Mouse (Mus musculus) urinary bladder, adult 2 months (tissue): Measurements from ENCODE around the gene Myrf. TPM values are rescaled to one million over a fixed set of nuclear protein-coding genes. Genes with fewer than 3 reads are reported as not detected.

Experiments used
- DNase-seq: peaks from one replicate; pipeline ENCODE4 v3.0.0; 2022; ENCODE audit warnings: low spot score
- polyA plus RNA-seq: library from polyadenylated mRNA; depleted of rRNA; stranded (reverse); fragments of >200 nt; gene quantifications from 2 replicates; pipeline ENCODE4 v1.2.3, GENCODE M21; 2012

Gene Myrf
- polyA plus RNA-seq, 1 experiment: 4.3 TPM

DNA sequence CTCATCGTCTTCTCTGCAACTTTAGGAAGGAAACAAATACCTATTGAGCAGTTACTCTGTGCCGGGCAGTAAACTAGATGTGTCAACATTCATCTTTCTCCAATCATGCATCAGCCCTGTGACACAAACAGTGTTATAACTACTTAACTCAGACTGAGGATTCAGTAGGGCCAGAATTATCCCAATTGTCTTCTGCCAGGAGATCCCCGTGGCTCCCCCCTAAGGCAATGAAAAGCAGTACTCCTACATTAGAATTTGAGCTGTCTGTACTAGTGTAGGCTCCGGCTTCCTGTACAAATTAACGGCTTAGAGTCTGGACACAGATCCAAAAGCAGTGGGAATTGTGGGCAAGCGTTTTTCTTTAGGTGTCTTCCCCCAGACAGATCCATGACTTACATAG lies 35.5 kb downstream of the Myrf start:
- DNase-seq: no peak

DNA sequence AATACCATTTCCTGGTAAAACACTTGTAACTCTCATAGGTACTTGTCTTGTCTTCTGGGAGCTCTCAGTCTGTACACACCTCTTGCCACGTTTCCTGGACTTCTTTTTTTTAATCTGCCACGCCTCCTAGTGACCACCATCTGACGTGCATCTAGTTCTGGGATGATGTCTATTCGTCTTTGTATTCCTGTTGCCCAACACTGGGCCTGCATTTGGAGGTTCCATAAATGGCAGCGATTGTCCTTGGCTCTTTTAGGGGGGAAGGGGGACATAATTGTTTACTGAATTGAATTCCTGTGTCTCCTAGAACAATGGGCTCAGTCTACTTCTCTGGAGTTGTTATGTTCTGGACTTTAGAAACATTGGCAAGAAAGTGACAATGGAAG lies 35.9 kb downstream of the Myrf start:
- no peak for DNase-seq

DNA sequence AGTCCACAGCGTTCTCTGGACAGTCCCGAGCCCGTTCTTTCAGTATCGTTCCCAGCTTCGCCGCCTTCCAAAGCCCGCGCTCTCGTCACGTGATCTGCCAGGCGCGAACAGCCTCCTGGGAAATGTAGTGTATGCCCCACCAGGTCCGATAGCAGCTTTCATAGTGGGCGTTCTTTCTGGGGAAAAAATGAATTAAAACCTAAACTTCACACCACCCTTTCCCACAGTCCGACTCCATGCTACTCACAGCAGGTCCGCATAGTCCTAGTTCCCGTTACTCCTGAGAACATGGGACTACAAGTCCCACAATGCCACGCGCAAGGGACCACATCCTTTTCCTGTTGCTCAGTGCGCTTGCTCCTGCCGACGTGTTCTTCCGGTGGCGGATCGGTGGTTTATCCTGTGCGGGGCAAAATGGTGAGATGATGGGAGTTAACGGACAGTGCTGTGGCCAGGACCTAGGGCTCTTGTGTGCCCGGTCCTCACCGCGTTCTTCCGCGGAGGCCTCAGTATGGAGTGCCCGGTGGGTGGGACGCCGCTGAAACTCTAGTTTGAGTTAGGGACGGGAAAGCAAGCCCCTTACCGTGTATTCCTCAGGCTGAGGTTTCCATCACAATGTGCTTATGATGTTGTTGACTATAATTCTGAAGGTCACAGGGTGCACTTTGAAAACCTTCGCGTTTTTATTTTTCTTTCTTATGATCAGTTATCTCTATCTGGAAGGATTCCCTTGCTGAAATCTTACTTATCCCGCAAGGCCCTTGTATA lies 36.5 kb downstream of the Myrf start, which contains the start of the genes Tmem258 and Fen1:
TSS of gene Tmem258 (plus strand) at position 167 of the 768 bp plus-strand sequence.
TSS of gene Fen1 (minus strand) at position 322 of the 768 bp plus-strand sequence.
- DNase-seq: peak; percentile 90

DNA sequence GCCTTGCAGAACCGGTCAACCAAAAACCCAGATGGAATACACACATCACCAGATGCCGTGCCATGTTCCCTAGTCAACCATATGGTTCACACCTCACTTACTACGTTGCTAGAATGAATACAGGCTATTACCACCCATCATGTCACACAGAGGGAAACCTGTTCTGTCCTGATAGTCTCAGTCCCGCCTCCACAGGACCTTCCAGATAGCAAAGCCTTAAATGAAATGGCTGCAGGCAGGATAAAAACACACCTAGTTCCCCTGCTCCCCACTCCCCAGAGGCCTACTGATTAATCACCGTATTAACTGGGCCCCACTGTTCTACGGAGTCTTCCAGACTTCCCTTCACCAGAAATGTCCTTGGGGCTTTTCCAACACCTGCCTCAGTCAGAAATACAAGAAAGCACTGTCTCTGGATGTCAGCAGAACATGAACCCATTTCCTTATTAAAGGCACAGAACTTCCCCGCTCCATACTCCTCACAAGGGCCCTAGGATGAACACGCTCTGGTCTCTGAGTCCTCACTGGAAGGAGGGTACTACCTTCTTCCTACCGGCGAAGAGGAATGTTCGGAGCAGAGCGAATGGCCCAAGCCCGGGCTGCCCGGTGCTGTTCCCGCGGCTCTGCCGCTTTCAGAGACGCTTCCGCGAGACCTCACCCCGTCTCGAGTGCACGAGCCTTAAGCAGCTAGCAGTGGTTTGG lies 37.3 kb downstream of the Myrf start:
- DNase-seq: no peak

DNA sequence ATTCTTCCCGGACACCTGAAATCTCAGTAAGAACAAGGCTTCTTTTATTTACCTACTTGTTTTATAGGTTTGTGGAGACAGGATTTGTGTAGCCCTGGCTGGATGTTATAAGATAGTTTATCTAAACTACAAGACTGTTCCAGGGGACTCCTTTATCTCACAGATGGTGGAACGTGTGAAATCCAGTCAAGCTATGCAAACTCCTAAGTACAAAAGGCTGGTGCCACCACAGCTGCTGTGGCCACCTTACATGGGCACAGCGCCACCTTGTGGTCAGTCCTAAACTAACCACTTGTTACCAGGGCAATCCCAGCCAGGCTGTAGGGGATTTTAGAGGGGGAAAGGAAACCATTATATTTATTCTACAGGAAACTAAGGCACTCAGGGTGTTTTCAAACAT lies 41.8 kb downstream of the Myrf start:
- peak; percentile 62 for DNase-seq

DNA sequence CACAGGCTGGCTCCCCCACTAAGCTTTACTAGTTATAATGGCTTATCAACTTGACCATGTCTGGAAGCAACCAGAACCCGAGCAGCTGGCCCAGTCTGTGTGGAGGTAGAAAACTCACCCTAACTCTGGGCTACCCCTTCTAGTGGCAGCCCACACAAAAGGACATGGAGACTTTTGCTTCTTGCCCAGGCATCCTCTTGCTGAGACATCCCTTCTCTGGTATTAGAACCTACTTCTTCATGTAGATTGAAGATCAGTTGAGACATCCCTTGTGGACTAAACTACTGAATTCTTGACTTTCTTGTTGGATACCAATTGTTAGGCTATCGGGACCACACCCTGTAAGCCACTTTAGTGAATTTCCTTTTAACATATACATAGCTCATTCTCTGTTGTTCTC lies 42.3 kb downstream of the Myrf start:
- DNase-seq: no peak

DNA sequence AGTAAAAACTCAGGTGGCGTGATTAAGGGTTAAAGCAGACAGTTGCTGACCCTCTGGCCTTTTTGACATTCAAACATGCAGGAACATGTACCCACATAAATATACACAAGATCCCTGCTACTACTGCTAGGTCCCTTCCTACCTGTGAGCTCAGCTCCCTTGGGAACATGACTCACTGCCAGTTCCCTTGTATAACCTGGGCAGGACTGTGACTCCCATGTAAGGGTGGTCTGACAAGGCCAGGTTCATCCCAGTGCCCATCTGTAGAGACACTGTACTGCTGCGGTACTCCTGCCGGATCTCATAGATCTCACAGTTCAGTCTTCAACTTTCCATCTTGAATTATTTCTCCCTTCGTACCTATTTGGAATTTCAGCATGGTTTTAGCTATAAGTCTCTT lies 43.4 kb downstream of the Myrf start:
- no peak for DNase-seq

DNA sequence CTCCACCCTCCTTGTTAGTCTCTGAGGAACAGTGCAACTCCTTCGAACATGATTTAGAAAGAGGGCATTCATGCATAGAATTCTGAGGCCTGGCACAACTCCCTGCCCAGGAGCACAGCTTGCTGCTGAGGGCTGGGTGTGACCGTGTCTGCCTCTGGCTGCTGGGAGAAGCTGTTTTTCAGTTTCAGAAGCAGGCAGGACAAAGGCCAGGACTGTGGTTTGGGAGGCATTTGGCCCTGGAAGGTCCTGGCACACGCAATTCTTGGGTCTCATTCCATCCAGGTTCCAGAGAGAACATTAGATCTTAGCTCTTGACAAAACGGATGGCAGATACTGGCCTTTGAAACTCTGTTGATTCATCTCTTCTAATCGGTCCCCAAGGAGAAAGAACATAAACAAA lies 45.3 kb downstream of the Myrf start:
- no peak for DNase-seq

DNA sequence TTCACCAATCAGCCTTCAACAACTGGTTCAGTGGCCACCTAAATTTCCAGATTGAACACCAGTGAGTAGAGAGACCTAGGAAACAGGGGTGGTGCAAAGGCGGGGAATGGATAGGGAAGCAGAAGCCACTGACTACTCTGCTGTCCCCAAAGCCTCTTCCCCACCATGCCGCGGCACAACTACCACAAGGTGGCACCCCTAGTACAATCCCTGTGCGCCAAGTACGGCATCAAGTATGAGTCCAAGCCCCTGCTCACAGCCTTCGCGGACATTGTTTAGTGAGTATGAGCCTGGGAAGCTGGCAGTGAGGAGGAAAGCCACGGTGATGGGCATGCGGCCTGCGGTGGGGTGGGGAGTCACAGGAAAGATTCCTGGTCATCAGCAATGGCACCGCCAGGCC lies 46.2 kb downstream of the Myrf start:
- no peak for DNase-seq

DNA sequence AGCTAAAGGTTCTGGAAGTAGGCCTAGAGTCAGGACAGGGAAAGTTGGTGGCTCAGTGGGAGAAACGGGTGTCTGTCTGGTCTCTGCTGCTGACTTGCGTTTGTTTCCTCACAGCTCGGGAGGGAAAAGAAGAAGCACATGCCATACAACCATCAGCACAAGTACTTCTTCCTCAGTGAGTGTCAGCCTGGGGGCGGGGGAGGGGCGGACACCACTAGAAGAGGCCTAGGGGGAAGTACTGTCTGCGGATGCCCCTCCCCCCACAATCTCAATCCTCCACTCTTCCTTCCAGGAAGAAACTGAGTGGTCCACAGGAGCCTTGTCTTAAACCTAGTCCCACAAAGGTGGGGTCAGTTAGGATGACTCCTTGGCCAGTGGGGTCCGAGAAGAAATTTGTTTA lies 49.2 kb downstream of the Myrf start:
- no peak for DNase-seq

DNA sequence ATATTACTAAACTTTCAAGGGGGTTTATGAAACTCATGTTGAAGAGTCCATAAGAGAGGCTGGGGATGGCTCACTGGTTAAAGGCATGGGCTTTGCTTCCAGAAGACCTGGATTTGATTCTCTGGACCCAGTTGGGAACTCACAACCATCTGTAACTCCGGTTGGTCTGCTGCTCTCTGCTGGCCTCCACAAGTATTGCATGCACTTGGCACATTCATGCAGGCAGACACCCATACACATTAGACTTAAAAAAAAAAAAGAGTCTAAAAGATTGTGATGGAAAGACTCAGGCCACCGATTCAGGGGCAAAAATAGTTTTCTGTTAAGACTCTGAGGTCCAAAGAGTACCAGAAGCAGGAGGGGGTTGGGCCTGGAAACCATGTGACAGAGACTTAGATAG lies 49.8 kb downstream of the Myrf start:
- DNase-seq: peak; percentile 45

DNA sequence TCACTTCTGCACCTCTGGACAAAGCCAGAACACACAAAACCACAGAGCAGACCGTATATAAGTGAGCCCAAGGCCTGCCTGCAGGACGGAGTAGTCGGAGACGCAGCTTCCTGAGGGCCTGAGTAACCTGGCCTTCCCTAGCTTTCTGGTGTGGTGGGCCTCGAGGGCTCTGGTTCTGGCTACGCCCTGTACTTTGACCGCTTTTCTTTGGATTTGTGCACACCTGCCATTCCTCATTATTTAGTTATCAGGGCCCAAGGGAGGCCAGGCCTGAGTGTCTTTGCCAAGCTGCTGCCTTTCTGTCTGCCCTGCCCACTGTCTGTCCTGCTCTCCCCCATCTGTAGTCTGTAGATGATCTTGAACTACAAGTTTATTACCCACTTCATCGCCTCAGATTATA lies 50.6 kb downstream of the Myrf start:
- DNase-seq: no peak

DNA sequence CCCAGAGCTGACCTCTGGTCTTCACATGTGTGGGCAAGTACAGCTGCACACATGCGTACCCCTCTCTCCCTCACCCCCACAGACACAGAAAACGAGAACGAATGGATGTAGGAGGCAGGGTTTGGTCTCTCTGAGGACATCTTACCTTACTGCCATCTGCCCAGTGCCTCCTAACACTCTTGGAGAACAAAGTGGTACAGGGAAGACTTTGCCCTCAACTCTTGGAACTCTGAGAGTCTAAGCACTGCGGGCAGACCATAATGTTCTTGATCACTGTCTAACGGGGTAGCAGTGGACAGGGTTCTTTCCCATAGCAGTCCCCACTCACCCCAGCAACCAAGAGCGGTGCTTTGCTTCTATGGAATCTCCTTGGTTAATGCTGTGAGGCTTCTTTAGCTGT lies 51.5 kb downstream of the Myrf start:
- no peak for DNase-seq

DNA sequence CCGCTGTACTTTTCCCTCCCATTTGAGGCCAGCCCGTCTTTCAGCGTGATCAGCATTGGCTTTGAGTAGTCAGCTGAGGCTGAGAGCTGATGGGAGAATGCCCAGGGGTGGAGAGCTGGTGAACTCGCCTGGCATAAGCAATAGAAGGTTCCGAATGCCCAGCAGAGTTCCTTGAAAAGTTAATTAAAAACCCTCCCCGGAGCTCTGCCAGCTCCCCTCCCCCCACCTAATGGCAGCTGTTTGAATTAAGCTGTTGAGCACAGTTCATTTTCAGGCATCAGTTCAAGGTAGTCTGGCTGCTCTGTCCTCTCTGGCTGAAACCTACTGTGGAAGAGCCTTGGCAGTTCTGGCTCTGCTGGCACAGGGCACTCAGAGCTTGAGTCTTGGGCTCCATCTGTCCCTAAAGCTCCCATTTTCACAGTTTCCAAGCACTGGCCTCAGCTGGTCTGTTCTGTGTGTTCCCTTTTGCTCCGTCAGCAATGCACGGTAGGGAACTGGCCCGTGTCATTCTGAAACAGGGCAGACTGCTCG lies 52.2 kb downstream of the Myrf start:
- no peak for DNase-seq

DNA sequence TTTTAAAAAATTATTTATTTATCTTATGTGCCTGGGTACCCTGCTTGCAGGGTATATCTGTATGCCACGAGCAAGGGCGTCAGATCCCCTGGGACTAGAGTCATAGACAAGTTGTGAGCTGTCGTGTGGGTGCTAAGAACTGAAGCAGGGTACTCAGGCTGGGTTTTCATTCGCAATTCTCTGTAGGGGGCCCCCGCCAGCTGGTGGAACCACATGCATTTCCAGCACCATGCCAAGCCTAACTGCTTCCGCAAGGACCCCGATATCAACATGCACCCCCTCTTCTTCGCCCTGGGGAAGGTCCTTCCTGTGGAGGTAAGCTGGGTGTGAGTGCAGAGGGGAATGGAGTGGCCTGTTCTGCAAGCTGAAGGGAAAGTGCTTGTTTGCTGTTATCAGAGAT lies 54.0 kb downstream of the Myrf start:
- no peak for DNase-seq

DNA sequence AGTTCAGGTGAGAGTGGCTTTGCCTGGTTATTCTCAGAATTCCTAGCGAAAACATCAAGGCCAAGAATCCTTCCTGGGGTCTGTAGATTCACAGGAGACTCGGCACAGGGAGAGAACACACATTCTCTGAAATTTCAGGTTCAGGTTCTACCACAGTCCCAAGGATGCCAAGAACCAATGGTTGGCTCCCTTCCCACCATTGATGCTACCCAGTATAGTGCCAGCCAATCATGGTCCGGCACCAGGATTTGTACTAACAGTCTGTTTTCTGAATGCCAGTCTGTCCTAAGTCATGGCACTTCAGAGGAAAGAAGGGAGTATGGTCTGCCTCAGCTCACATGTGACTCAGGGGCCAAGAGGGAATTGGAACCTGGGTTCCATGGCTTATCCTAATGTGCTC lies 54.7 kb downstream of the Myrf start:
- DNase-seq: no peak

DNA sequence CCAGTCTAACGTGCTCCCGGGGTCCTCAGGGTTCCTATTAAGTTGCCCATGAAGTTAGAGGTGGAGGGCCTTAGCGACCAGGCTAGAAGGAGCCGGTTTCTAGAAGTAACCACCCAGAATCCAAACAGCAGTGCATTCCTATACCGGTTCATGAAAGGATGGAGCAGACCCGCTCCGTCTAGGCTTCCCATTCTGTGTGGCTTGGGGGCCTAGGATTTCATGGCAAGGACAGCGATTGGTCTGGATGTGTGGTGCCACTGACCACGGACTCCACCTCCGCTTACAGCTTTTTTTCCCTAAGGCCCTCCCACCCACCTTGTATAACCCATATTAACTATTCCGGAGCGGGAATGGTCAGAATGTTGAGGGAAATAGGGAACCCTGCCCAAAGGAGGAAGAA lies 56.5 kb downstream of the Myrf start:
- no peak for DNase-seq

DNA sequence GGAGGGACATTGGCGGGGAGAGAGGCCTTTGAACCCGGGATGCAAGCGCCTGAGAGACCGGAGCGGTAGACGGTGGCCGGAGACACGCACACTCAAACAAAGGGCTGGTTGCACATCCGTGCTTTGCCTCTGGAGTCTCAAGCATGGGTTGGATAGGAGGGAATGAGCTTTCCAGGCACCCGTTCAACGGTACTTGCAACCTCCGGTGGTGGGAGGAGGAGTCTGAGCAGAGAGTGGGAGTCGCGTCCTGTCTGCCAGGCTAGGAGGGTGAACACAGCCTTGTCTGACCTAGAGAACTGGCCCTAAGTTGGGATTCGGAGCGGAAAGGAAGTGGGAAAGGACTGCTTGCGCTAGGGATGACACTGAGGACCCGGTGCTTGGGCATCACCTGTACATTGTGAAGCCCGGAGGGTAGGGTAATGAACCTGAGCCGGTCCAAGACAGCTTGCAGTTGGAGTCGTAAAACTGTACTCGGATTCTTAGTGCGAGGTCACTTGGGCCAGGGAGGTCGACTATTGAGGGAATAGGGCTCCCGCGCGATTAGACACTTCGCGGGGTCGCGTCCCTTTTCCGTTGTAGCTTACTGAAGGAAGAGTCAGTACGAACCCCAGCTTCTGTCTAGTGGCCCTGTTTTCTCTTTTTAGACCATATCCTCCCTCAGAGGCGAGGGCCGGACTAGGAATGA lies 57.1 kb downstream of the Myrf start:
- peak; percentile 53 for DNase-seq

DNA sequence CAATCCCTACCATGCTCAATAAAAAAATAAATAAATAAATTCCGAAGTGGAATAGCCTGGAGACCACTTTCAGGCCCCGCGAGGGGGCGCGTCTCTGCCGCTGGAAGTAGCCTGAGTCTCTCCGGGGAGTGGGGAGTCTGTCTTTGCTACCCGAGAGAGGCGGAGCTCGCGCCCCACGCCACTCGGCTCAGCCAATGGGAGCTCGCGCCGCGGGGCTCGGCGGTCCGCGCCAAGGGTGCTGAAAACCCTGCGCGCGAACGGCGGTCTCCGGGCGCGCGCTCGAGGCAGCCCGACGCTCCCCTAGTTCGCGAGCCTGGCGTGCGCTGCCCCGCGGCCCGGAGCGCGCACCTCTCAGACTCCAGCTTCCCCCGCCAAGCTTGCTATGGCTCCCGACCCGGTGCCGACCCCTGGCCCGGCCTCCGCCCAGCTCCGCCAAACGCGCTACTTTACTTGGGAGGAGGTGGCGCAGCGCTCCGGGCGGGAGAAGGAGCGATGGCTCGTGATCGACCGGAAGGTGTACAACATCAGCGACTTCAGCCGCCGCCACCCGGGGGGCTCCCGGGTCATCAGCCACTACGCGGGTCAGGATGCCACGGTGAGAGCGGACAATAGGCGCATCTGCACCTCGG lies 57.8 kb downstream of the Myrf start, which contains the start of gene Fads1:
TSS of gene Fads1 (plus strand) at position 219 of the 629 bp plus-strand sequence.
- DNase-seq: peak; percentile 88

DNA sequence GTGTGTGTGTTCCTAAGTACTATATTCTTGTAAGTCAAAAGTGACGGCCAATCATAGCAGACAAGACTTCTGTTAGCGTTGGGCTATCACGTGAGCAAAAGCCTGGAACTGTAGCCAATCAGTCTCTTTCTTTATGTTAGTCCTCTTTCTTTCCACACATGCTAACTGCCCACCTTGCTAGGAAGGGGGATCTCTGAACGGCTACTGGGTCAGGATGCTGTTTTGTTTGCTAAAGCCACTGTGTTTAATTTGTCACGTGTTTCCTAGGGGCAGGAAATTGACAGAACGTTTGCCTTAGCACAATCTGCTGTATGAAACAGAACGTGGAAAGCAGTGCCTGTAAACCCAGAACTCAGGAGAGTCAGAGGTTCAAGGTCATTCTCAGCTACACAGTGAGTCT lies 58.4 kb downstream of the Myrf start:
- no peak for DNase-seq

DNA sequence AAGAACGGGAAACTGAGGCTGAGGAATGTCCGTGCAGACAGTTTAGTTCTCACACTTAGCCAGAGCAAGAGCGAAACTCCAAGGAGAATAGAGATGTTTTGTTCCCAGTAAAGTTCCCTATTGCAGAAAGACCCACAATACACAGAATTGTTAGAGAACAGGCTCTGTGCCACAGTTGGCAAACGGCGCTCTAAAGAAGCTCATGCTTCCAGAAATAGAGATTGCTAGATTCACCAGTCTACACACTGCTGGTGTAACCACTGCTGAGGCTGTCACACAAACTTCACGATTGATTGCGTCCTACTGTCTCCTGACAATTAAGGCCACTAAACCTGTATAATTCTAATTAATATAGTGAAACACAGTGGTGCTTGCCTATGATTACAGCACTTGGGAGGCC lies 59.3 kb downstream of the Myrf start:
- DNase-seq: no peak

DNA sequence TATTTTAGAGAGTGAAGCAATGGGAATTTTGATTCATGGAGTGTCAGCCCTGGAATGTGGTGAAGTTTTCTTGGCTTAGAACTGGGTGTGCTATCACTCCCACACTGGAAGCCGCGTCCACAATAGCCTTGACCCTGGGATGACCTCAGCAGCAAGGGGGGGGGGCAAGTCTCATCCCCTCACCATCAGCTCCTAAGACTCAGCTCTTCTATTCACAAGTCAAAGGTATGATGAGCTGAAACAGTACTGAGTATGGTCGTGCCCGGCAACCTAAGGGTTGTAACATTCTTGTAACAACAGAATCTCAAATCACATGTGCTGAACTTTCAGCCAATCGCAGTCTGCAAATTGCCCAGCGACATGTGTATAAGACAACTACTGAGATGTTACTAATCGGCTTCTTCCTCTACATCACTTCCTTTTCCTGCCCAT lies 63.6 kb downstream of the Myrf start:
- no peak for DNase-seq
